Mouse (Mus musculus): ENCODE measurements around the gene Lipa.

Gene Lipa

DNA sequence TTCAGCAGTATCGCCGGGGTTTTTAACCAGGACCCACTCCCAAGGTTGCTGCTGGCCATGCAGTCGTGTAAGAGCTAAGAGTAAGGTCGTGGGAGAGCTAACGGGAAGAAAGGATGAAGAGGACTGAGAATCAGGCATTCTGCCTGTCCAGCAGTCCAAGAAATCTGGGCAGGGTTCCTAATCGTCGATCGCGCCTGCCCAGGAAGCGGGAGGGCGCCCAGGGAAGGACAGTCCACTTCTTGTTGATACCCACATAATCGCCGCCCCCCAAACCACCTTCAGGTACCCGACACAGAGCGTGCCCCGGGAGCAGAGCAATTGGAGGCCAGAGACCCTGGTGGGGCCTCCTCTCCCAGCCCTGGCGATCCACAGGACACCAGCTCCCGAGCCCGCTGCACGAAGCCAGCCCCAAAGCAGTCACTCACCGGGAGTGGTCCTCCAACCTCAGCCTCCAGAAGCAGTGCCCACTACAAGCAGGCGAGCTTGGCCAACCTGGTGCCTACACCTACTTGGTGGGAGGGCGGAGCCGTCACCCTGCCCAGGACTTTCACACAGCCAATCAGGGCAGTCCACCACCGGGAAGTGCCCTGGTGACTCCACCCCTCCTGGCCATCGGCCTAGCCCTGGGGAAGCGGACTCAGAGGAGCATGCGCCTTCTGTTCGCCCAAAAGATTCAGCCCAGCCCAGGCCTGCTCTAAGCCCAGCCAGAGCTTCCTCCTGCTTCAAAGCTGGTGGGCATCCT is at the start of gene Lipa:
Gene Lipa (minus strand): TSS at position 534 of the 742 bp plus-strand sequence.
- peak; percentile 92 to 94 for DNase-seq (ENCODE audit: low spot score in 2 of 2)

DNA sequence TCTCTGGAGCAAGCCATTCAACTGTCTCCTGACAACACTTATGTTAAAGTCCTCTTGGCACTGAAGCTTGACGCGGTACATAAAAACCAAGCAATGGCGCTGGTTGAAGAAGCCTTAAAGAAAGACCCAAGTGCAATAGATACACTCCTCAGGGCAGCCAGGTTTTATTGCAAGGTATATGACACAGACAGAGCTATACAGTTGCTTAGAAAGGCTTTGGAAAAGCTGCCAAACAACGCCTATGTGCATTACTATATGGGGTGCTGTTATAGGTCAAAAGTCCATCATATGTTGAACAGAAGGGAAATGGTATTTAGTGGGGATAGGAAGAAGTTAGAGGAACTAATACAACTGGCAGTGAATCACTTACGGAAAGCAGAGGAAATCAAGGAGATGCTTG is 46.4 kb upstream of the Lipa start:
- no peak for DNase-seq (ENCODE audit: low spot score in 2 of 2)

- DNase-seq (ENCODE audit: low spot score in 2 of 2), result no peak
These were observed 43.8 kb upstream of the Lipa start for GRCm38 (mm10) chr19:34571080-34571479.

GRCm38 (mm10) chr19:34569896-34570476 is 42.7 kb upstream of the Lipa start:
- DNase-seq (ENCODE audit: low spot score in 2 of 2), result no peak

GRCm38 (mm10) chr19:34568988-34569895 is 42.0 kb upstream of the Lipa start:
- DNase-seq (ENCODE audit: low spot score in 2 of 2), result no peak

DNA sequence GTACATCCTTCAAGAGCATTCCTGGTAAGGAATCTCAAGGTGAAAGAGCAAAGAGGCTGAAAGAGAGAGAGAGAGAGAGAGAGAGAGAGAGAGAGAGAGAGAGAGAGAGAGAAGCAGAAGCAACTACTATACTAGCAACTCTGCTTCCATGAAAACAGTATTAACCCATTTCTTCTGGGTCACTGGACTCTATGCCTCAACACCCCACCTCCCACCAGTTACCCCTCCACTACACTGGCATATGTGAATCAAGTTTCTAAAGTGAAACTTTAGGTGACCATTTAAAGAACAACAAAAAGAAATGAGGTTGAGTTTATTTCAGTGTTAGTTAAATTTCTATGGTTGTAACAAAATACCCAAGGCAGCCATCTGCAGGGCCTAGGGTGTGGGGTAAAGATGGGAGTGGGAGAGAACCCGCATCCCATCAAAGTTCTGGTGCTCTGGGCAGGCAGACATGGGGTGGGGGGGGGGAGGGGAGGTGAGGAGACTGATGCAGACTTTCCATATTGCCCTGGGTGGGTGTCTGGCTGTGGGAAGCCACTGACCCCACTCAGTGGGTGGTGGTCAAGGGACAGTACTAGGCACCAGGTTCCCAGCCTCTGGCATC is 39.0 kb upstream of the Lipa start:
- no peak for DNase-seq (ENCODE audit: low spot score in 2 of 2)

- DNase-seq (ENCODE audit: low spot score in 2 of 2), result no peak
These were observed 35.3 kb upstream of the Lipa start for GRCm38 (mm10) chr19:34562556-34562955.

DNA sequence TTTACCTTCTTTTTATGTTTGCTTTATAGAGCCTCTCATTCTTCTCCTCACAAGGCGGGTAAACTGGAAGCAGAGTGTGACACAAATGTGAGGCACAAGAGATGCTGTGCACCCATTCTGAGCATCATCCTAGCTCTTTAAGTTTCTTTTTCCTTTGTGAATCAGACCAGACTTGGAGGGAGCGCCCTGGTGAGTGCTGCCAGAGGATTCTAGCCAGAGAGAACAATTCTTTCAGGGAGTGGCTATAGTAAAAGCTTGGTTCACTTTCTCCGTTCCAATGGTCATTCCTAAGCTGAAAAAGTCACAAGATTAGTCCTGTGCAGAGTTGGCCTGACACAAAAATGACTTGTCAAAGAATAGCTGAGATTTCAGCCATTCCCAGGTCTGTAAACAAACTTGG is 29.3 kb upstream of the Lipa start:
- no peak for DNase-seq (ENCODE audit: low spot score in 2 of 2)

- no peak for DNase-seq (ENCODE audit: low spot score in 2 of 2)
These were observed 26.8 kb upstream of the Lipa start for GRCm38 (mm10) chr19:34554061-34554460.

GRCm38 (mm10) chr19:34553522-34553921 is 26.2 kb upstream of the Lipa start:
- DNase-seq (ENCODE audit: low spot score in 2 of 2), result no peak

DNA sequence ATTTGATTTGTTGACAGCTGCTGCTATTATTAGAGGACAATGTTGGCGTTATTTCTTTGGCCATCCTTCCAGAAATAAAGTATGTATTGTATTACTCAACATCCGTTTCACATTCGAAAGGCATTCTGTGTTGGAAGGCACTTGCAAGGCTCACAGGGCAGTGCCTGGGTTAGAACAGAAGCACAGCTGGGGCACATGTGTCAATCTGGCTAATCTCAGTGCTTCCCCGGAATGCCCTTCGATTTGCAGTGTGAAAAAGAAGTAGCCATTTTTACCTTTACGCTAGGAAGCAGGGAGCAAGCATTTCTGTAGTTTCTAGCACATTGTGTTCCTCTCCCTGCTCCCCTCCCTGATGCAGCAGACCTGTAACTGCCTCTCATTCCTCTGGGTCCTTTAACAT is 25.7 kb upstream of the Lipa start:
- DNase-seq (ENCODE audit: low spot score in 2 of 2), result no peak

DNA sequence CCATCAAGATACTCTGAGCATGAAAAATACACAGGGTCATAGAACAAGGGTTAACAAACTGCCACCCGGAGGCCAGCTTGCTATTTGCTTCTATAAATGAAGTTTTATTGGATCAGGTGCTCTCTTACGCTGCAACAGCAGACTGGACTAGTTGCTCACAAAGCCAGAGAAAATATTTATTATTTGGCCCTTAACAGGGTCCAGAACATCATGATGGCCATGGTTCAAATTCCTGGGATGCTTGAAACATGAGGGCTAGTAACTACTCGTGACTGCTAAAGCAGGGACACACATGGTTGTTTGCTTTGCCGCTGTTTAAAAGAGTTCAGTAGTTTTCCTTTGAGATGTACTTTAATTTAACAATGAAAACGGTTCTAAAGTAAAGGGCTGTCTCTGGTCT is 24.7 kb upstream of the Lipa start:
- no peak for DNase-seq (ENCODE audit: low spot score in 2 of 2)

- peak; percentile 63 to 67 for DNase-seq (ENCODE audit: low spot score in 2 of 2)
These were observed 23.4 kb upstream of the Lipa start, which contains the start of gene Ifit2 for GRCm38 (mm10) chr19:34550534-34551223. Gene Ifit2 (plus strand): TSS chr19:34550694.

DNA sequence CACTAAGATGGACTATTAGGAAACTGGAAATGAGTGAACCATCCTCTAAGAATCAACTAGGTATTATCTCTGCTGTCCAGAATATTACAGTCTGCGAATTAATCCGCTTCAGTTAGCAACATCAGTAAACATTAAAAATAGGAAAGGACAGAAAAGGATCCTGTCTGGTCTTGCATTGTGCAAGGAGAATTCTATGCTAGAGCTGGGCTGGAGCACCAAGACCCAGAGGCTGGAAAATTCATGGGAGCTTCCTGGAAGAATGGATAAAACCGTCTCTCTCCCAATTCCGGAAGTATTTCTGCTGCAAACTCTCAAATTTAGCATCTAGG is 22.9 kb upstream of the Lipa start:
- no peak for DNase-seq (ENCODE audit: low spot score in 2 of 2)

GRCm38 (mm10) chr19:34547976-34548375 is 20.7 kb upstream of the Lipa start:
- peak; percentile 37 to 79 for DNase-seq (ENCODE audit: low spot score in 2 of 2)

DNA sequence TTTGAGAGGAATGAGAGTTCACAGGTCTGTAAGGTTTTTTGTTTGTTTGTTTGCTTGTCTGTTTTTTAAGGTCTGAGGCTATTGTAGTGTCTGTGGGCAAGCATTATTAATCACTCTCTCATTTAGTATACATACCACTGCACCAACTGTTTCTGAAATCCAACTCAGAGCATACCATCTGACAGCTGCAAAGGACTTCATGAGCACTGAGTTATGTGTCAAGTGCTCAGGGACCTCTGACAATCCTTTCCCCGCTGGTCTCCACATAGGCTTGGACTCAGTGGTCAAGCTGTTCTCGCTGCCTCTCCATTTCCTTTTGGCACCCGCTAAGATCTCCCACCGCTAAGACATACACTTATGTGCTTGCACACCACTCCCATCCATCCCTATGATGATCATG is 18.9 kb upstream of the Lipa start:
- DNase-seq (ENCODE audit: low spot score in 2 of 2), result no peak

DNA sequence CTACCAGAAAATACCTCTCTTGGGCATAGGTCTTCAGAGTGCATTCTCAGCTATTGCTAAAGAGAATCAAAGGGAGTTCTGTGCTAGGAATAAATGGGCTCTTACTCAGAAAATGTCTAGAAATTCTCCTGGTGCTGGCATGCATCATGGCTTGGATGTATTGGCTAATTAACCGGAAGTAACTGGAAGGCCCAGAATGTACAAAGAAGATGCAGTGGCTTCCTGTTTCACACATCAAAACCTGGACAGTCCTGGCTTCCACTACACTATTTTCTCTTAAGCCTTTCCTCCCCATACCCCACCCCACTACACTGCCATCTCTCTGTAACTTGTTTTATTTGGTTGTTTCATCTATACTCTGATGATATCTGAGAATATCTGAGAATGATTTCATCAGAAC is 12.1 kb upstream of the Lipa start:
- no peak for DNase-seq (ENCODE audit: low spot score in 2 of 2)

- DNase-seq (ENCODE audit: low spot score in 2 of 2), result no peak
These were observed 4.9 kb upstream of the Lipa start for GRCm38 (mm10) chr19:34532061-34532751.

- no peak for DNase-seq (ENCODE audit: low spot score in 2 of 2)
These were observed 852 bp downstream of the Lipa start for GRCm38 (mm10) chr19:34526321-34526923.

GRCm38 (mm10) chr19:34524646-34525045 is 2.6 kb downstream of the Lipa start:
- no peak for DNase-seq (ENCODE audit: low spot score in 2 of 2)
